In genomic region chr16:48126797-48127196, GRCm38 (mm10) we compare ENCODE assay signal across 13 mouse cellular contexts.
DNase-seq lines count a peak whose midpoint lies in the region; ATAC-seq and TF ChIP-seq lines count a peak whose summit lies in the region.
"Had no signal": no experiment of that assay in that cellular context is flagged by ENCODE, and none has a peak within 500 bp of the region (broad histone marks: within the 10 kb centered on the region; RNA-seq: fewer than 3 reads in every experiment).

No protein-coding gene starts in this region.

- no peak overlapping the region for H3K27ac ChIP-seq in embryonic facial prominence, embryonic 14.5 days (replicated peaks; ENCODE audit: low read depth, low read length)
- no peak overlapping the region for H3K27ac ChIP-seq in embryonic facial prominence, embryonic 10.5 days (replicated peaks)
- no peak overlapping the region for H3K27ac ChIP-seq in lung, postnatal 0 days (ENCODE audit: low read length)
- no peak overlapping the region for H3K27ac ChIP-seq in heart, embryonic 10.5 days
- H3K27ac ChIP-seq: layer of hippocampus, adult 2 months; neural tube, embryonic 13.5 days had no signal

- H3K4me1 ChIP-seq in embryonic facial prominence, embryonic 14.5 days (ENCODE audit: control insufficient read depth, insufficient read depth, low read length) = no peaks in the 10 kb centered on the region
- no peaks in the 10 kb centered on the region for H3K4me1 ChIP-seq in embryonic facial prominence, embryonic 10.5 days
- H3K4me1 ChIP-seq in lung, postnatal 0 days (ENCODE audit: insufficient read depth, low read depth, low read length) = no peaks in the 10 kb centered on the region
- no peaks in the 10 kb centered on the region for H3K4me1 ChIP-seq in lung, adult 2 months (ENCODE audit: control insufficient read depth, insufficient read depth, low read length)
- no peaks in the 10 kb centered on the region for H3K4me1 ChIP-seq in heart, embryonic 10.5 days
- H3K4me1 ChIP-seq: neural tube, embryonic 13.5 days had no signal

- H3K9ac ChIP-seq in embryonic facial prominence, embryonic 14.5 days (ENCODE audit: low read depth, low read length) = no peak overlapping the region
- no peak overlapping the region for H3K9ac ChIP-seq in lung, postnatal 0 days (replicated peaks; ENCODE audit: low read depth)
- H3K9ac ChIP-seq: neural tube, embryonic 13.5 days had no signal

- no peak for TF ChIP-seq CTCF in lung, postnatal 0 days (IDR thresholded peaks at IDR 0.05)
- TF ChIP-seq CTCF in lung, adult 2 months (IDR thresholded peaks at IDR 0.05; ENCODE audit: insufficient read depth, low read length) = no peak

- H3K4me3 ChIP-seq in embryonic facial prominence, embryonic 14.5 days (ENCODE audit: low read depth, low read length) = no peak overlapping the region
- no peak overlapping the region for H3K4me3 ChIP-seq in embryonic facial prominence, embryonic 10.5 days
- no peak overlapping the region for H3K4me3 ChIP-seq in lung, postnatal 0 days (ENCODE audit: low read depth, low read length)
- H3K4me3 ChIP-seq in lung, adult 2 months (replicated peaks; ENCODE audit: extremely low read depth, low read depth, low read length) = no peak overlapping the region
- H3K4me3 ChIP-seq in heart, embryonic 10.5 days = no peak overlapping the region
- H3K4me3 ChIP-seq: layer of hippocampus, adult 2 months; neural tube, embryonic 13.5 days had no signal

- TF ChIP-seq POLR2A in lung, adult 2 months (IDR thresholded peaks at IDR 0.05; ENCODE audit: borderline replicate concordance, extremely low read depth, low read depth, low read length) = no peak

- no peak for TF ChIP-seq EP300 in lung, postnatal 0 days (IDR thresholded peaks at IDR 0.05)

- no peaks in the 10 kb centered on the region for H3K36me3 ChIP-seq in embryonic facial prominence, embryonic 14.5 days (ENCODE audit: control insufficient read depth, insufficient read depth, low read length)
- H3K36me3 ChIP-seq in embryonic facial prominence, embryonic 10.5 days (replicated peaks) = no peaks in the 10 kb centered on the region
- H3K36me3 ChIP-seq in lung, postnatal 0 days (ENCODE audit: insufficient read depth, low read length) = no peaks in the 10 kb centered on the region
- H3K36me3 ChIP-seq in heart, embryonic 10.5 days = no peaks in the 10 kb centered on the region
- H3K36me3 ChIP-seq: neural tube, embryonic 13.5 days had no signal

- peak; percentile 5 for DNase-seq in embryonic facial prominence, embryonic 14.5 days (ENCODE audit: low spot score)
- no peak for DNase-seq in embryonic facial prominence, embryonic 10.5 days (ENCODE audit: low spot score)
- peak; percentile 16 for DNase-seq in lung, postnatal 0 days (ENCODE audit: low spot score)
- no peak for DNase-seq in lung, adult 2 months
- peak; percentile 56 for DNase-seq in ZHBTc4 (ENCODE audit: low read depth, low spot score)
- peak; percentile 4 for DNase-seq in layer of hippocampus, adult 9-10 months (ENCODE audit: low spot score)
- no peak for DNase-seq in heart, embryonic 10.5 days (ENCODE audit: low spot score)
- DNase-seq in B cell, adult 2 months = no peak
- DNase-seq: cerebellum, adult 9-10 months; heart, postnatal 10 days had no signal

- no peak for ATAC-seq in embryonic facial prominence, embryonic 14.5 days (ENCODE audit: low read depth)
- ATAC-seq in lung, postnatal 0 days = peak; percentile 35; the same call in 1 of the 2 replicates
- ATAC-seq: intestine, embryonic 16.5 days had no signal

- 77% methylated on average over 6 of the region's 6 CpGs for WGBS in embryonic facial prominence, embryonic 14.5 days
- WGBS in embryonic facial prominence, embryonic 10.5 days = 87% methylated on average over 6 of the region's 6 CpGs
- 59% methylated on average over 6 of the region's 6 CpGs for WGBS in lung, postnatal 0 days
- WGBS in lung, adult 2 months = 47% methylated on average over 6 of the region's 6 CpGs
- 76% methylated on average over 6 of the region's 6 CpGs for WGBS in heart, embryonic 10.5 days

- no peaks in the 10 kb centered on the region for H3K9me3 ChIP-seq in embryonic facial prominence, embryonic 14.5 days (ENCODE audit: control insufficient read depth, low read length)
- no peaks in the 10 kb centered on the region for H3K9me3 ChIP-seq in embryonic facial prominence, embryonic 10.5 days
- no peaks in the 10 kb centered on the region for H3K9me3 ChIP-seq in lung, postnatal 0 days (ENCODE audit: low read length)
- no peaks in the 10 kb centered on the region for H3K9me3 ChIP-seq in heart, embryonic 10.5 days
- H3K9me3 ChIP-seq: neural tube, embryonic 13.5 days had no signal

- no peak overlapping the region for H3K4me2 ChIP-seq in embryonic facial prominence, embryonic 14.5 days (ENCODE audit: low read depth, low read length)
- H3K4me2 ChIP-seq in lung, postnatal 0 days (replicated peaks; ENCODE audit: low read depth, low read length) = no peak overlapping the region
- H3K4me2 ChIP-seq: neural tube, embryonic 13.5 days had no signal

- H3K27me3 ChIP-seq in embryonic facial prominence, embryonic 14.5 days (replicated peaks; ENCODE audit: control insufficient read depth, insufficient read depth, low read length) = no peaks in the 10 kb centered on the region
- H3K27me3 ChIP-seq in embryonic facial prominence, embryonic 10.5 days (replicated peaks; ENCODE audit: low read depth, poor library complexity, severe bottlenecking) = no peaks in the 10 kb centered on the region
- H3K27me3 ChIP-seq in lung, postnatal 0 days (replicated peaks; ENCODE audit: insufficient read depth, low read length) = no peaks in the 10 kb centered on the region
- no peaks in the 10 kb centered on the region for H3K27me3 ChIP-seq in heart, embryonic 10.5 days (ENCODE audit: insufficient read depth, poor library complexity, severe bottlenecking)
- H3K27me3 ChIP-seq: neural tube, embryonic 13.5 days had no signal

Comparison
In these comparisons a context has a peak if more than half of its experiments do, and no peak if none do; other contexts are left out.
1. DNase-seq: peak in embryonic facial prominence, embryonic 14.5 days (single experiment), lung, postnatal 0 days (single experiment), ZHBTc4 (single experiment) and layer of hippocampus, adult 9-10 months (single experiment); none in embryonic facial prominence, embryonic 10.5 days (single experiment), lung, adult 2 months (single experiment), heart, embryonic 10.5 days (single experiment) and B cell, adult 2 months (0 of 2).